In the genomic region with DNA sequence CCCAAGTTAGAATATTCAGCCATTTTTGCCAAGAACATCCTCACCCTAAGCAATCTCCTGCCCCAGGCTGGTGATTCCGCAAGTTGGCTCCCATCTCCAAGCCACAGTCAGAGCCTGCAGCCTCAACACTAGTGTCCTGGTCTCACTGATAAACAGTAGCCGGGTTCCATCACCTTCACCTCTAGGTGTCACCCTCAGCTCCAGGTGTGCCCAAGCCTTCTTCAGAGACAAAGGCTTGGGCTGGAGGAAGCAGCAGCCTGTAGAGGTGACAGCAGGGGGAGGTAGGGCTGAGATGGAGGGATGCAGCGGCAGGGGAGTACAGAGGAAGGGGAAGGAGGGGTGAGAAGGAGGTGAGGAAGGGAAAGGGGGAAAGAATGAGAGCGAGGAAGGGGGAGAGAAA, we compare ENCODE assay signal across 10 mouse cellular contexts.
DNase-seq lines count a peak whose midpoint lies in the region; ATAC-seq and TF ChIP-seq lines count a peak whose summit lies in the region.
"Had no signal": no experiment of that assay in that cellular context is flagged by ENCODE, and none has a peak within 500 bp of the region (broad histone marks: within the 10 kb centered on the region; RNA-seq: fewer than 3 reads in every experiment).

No protein-coding gene starts in this region.

- no peak for ATAC-seq in kidney, embryonic 14.5 days (ENCODE audit: low FRiP score, low TSS enrichment)
- no peak for ATAC-seq in hindbrain, postnatal 0 days
- ATAC-seq: forebrain, embryonic 13.5 days had no signal

- H3K4me3 ChIP-seq in kidney, adult 2 months (ENCODE audit: insufficient read depth, low read depth, low read length): no peak overlapping the region
- H3K4me3 ChIP-seq in kidney, embryonic 14.5 days (ENCODE audit: low read length): no peak overlapping the region
- H3K4me3 ChIP-seq in hindbrain, postnatal 0 days (ENCODE audit: low read length): no peak overlapping the region
- H3K4me3 ChIP-seq: forebrain, embryonic 13.5 days had no signal

- H3K9ac ChIP-seq in kidney, embryonic 14.5 days (ENCODE audit: low read depth, low read length): no peak overlapping the region
- H3K9ac ChIP-seq in hindbrain, postnatal 0 days (replicated peaks; ENCODE audit: low read length): no peak overlapping the region
- H3K9ac ChIP-seq: forebrain, embryonic 13.5 days had no signal

- no peaks in the 10 kb centered on the region for H3K4me1 ChIP-seq in kidney, adult 2 months (ENCODE audit: control insufficient read depth, insufficient read depth, low read length)
- H3K4me1 ChIP-seq in kidney, embryonic 14.5 days (ENCODE audit: control insufficient read depth, insufficient read depth, low read length): peaks cover 20% of the 10 kb centered on the region
- H3K4me1 ChIP-seq in hindbrain, postnatal 0 days (ENCODE audit: insufficient read depth, low read length): peaks cover 16% of the 10 kb centered on the region

- DNase-seq in kidney, adult 2 months: peak; percentile 54
- DNase-seq in ZHBTc4 (ENCODE audit: low read depth, low spot score): peak; percentile 52
- peak; percentile 66 for DNase-seq in hindbrain, postnatal 0 days (ENCODE audit: low spot score)
- DNase-seq in spleen, postnatal 36 days (ENCODE audit: low spot score in 2 of 2): peak; percentile 44 to 50
- no peak for DNase-seq in left cerebral cortex, postnatal 10 days (ENCODE audit: extremely low spot score in 1 of 2, low spot score in 2 of 2)
- no peak for DNase-seq in right cerebral cortex, adult 2 months (ENCODE audit: low spot score in 2 of 2)
- no peak for DNase-seq in layer of hippocampus, postnatal 14 days (ENCODE audit: low spot score in 2 of 2)
- DNase-seq: left cerebral cortex, postnatal 4 days had no signal

- intact Hi-C loops in left cerebral cortex, postnatal 10 days (cut with DNase I): no loop called here

- H3K4me2 ChIP-seq in kidney, embryonic 14.5 days (replicated peaks; ENCODE audit: low read depth, low read length): no peak overlapping the region
- H3K4me2 ChIP-seq in hindbrain, postnatal 0 days (ENCODE audit: low read depth, low read length): no peak overlapping the region
- H3K4me2 ChIP-seq: forebrain, embryonic 13.5 days had no signal

- peaks cover 4% of the 10 kb centered on the region; the same call in 1 of the 2 replicates for H3K9me3 ChIP-seq in kidney, embryonic 14.5 days (ENCODE audit: control insufficient read depth, low read length)
- no peaks in the 10 kb centered on the region for H3K9me3 ChIP-seq in hindbrain, postnatal 0 days (ENCODE audit: low read length)
- H3K9me3 ChIP-seq: forebrain, embryonic 13.5 days had no signal

- 43% methylated on average over 4 of the region's 4 CpGs for WGBS in kidney, adult 2 months
- WGBS in kidney, embryonic 14.5 days: 30% methylated on average over 4 of the region's 4 CpGs
- WGBS in hindbrain, postnatal 0 days: 53% methylated on average over 4 of the region's 4 CpGs

- H3K36me3 ChIP-seq in kidney, adult 2 months (ENCODE audit: control insufficient read depth, insufficient read depth, low read length): no peaks in the 10 kb centered on the region
- H3K36me3 ChIP-seq in kidney, embryonic 14.5 days (ENCODE audit: control insufficient read depth, insufficient read depth, low read length): no peaks in the 10 kb centered on the region
- H3K36me3 ChIP-seq in hindbrain, postnatal 0 days (ENCODE audit: insufficient read depth, low read length): no peaks in the 10 kb centered on the region

- no peaks in the 10 kb centered on the region for H3K27me3 ChIP-seq in kidney, adult 2 months (replicated peaks; ENCODE audit: control insufficient read depth, insufficient read depth, low read length)
- H3K27me3 ChIP-seq in kidney, embryonic 14.5 days (ENCODE audit: control insufficient read depth, insufficient read depth, low read length): peaks cover 21% of the 10 kb centered on the region
- H3K27me3 ChIP-seq in hindbrain, postnatal 0 days (ENCODE audit: insufficient read depth, low read length): no peaks in the 10 kb centered on the region

- no peak overlapping the region for H3K27ac ChIP-seq in kidney, adult 2 months (ENCODE audit: insufficient read depth, low read depth, low read length)
- no peak overlapping the region for H3K27ac ChIP-seq in kidney, embryonic 14.5 days (ENCODE audit: low read depth, low read length)
- H3K27ac ChIP-seq in hindbrain, postnatal 0 days: no peak overlapping the region
- H3K27ac ChIP-seq: forebrain, embryonic 13.5 days had no signal

- peak; percentile 56 for TF ChIP-seq CTCF in kidney, adult 2 months (conservative IDR thresholded peaks at IDR 0.05; ENCODE audit: insufficient read depth, insufficient read length, low read depth, low read length)
- peak; percentile 59 for TF ChIP-seq CTCF in hindbrain, postnatal 0 days (IDR thresholded peaks at IDR 0.05; ENCODE audit: low read depth)

- TF ChIP-seq POLR2A in kidney, adult 2 months (IDR thresholded peaks at IDR 0.05; ENCODE audit: low read depth, low read length): no peak

Comparison
In these comparisons a context has a peak if more than half of its experiments do, and no peak if none do; other contexts are left out.
1. DNase-seq: peak in kidney, adult 2 months (single experiment), ZHBTc4 (single experiment), hindbrain, postnatal 0 days (single experiment) and spleen, postnatal 36 days (2 of 2); none in left cerebral cortex, postnatal 10 days (0 of 2), right cerebral cortex, adult 2 months (0 of 2) and layer of hippocampus, postnatal 14 days (0 of 2).